Mouse (Mus musculus) midbrain, embryonic 14.5 days (tissue): ENCODE results near the gene P2rx5. TPM values are rescaled to one million over a fixed set of nuclear protein-coding genes. Genes with fewer than 3 reads are reported as not detected.

Experiments used
- ATAC-seq: fragments of 200-750 bp; cut with Nextera tagmentation; 2 replicates; pipeline ENCODE4 v1.8.0; 2017; ENCODE audit warnings: moderate number of reproducible peaks, moderate library complexity; ENCODE audit not compliant: low FRiP score, low TSS enrichment
- DNase-seq: peaks from one replicate; pipeline ENCODE4 v3.0.0-alpha.2; 2015
- H3K27ac ChIP-seq: fragments of 300-500 bp; sonication (generic); replicated peaks from 2 replicates; pipeline ENCODE4 v1.5.1; 2014; ENCODE audit warnings: mild to moderate bottlenecking, low read depth, low read length, moderate library complexity
- H3K27me3 ChIP-seq: fragments of 300-500 bp; sonication (generic); 2 replicates; pipeline ENCODE4 v1.6.1; 2014; ENCODE audit warnings: low read length, control low read depth, mixed read lengths; ENCODE audit not compliant: control insufficient read depth, insufficient read depth
- H3K36me3 ChIP-seq: fragments of 300-500 bp; sonication (generic); 2 replicates; pipeline ENCODE4 v1.6.1; 2014; ENCODE audit warnings: low read length, control low read depth; ENCODE audit not compliant: control insufficient read depth, insufficient read depth
- H3K4me1 ChIP-seq: fragments of 300-500 bp; sonication (generic); 2 replicates; pipeline ENCODE4 v1.6.1; 2014; ENCODE audit warnings: mild to moderate bottlenecking, antibody characterized with exemption, low read length, control low read depth; ENCODE audit not compliant: control insufficient read depth, insufficient read depth
- H3K4me2 ChIP-seq: fragments of 300-500 bp; sonication (generic); 2 replicates; pipeline ENCODE4 v1.6.1; 2014; ENCODE audit warnings: mild to moderate bottlenecking, low read length, moderate library complexity
- H3K4me3 ChIP-seq: fragments of 300-500 bp; sonication (generic); replicated peaks from 2 replicates; pipeline ENCODE4 v1.5.1; 2014; ENCODE audit warnings: low read depth, low read length
- H3K9ac ChIP-seq: fragments of 300-500 bp; sonication (generic); replicated peaks from 2 replicates; pipeline ENCODE4 v1.6.1; 2014; ENCODE audit warnings: mild to moderate bottlenecking, low read length, moderate library complexity
- H3K9me3 ChIP-seq: fragments of 300-500 bp; sonication (generic); 2 replicates; pipeline ENCODE4 v1.6.1; 2016; ENCODE audit warnings: low read length, control low read depth, mixed read lengths; ENCODE audit not compliant: control insufficient read depth
- WGBS: fragments of 180-500 bp; shearing (Covaris S2); extraction: QIAGEN DNeasy Blood & Tissue Kit; methylation state at CpG from one replicate; pipeline ENCODE4 v1.1.7; 2014; 5-methylcytosine and 5-hydroxymethylcytosine counted together
- polyA plus RNA-seq: library from polyadenylated mRNA; unstranded; fragments of >200 nt; fragmentation: Nextera tagmentation; extraction: Ambion mirVana; gene quantifications from 2 replicates; pipeline ENCODE4 v1.2.1, GENCODE M21; 2014

Gene P2rx5
- polyA plus RNA-seq, 1 experiment from 2014 or later: not detected

DNA sequence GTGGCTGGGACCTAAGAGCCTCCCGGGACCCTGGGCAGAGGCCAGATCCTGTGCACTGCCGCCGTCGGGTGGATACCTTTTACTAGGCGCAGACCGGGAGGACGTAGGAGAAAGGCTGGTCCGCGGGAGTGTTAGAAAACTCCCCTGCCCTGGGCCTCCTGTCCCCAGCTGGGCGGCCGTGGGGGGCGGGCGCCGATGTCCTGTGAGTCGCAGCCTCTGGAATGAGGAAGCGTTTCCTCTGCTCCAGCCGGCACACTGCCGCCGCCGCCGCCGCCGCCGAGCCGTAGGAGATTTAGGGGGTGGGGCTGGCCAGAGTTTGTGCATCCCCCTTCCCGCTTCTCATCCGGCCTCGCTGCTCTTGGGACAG is 17.3 kb downstream of the P2rx5 start:
- Histone ChIP-seq H3K4me2 (peak overlapping the region; percentile 72), H3K4me1 (peaks cover 26% of the 10 kb centered on the region), H3K9ac (peak overlapping the region; percentile 82), H3K27me3 (no peaks in the 10 kb centered on the region), H3K27ac (peak overlapping the region; percentile 86), H3K4me3 (peak overlapping the region; percentile 92), H3K36me3 (peaks cover 26% of the 10 kb centered on the region; the same call in 1 of the 2 replicates), H3K9me3 (no peaks in the 10 kb centered on the region)
- DNase-seq: peak; percentile 74
- 0% methylated on average over 28 of the region's 28 CpGs for WGBS
- peak; percentile 62 for ATAC-seq

DNA sequence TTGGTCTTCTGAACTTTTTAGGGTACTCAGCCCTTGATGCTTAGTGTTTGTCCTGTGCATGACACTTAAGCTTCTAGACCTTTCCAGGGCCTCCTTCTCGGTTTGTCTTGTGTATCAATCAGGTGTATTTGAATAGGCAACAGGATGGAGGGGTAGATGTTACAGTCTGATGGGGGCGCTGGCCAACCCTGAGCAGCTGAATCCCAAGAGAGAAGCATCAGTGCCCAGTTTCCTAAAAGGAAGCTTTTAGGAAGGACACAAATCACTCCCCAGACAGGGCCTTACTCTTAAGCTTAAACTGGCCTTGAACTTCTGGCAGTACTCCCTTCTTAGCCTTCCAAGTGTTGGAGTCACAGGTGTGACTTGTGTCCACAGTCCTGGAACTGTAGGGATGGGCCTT is 17.7 kb downstream of the P2rx5 start:
- Histone ChIP-seq H3K4me2 (peak overlapping the region; percentile 72), H3K9me3 (no peaks in the 10 kb centered on the region), H3K4me3 (peak overlapping the region; percentile 92), H3K36me3 (peaks cover 26% of the 10 kb centered on the region; the same call in 1 of the 2 replicates), H3K4me1 (peaks cover 26% of the 10 kb centered on the region), H3K27me3 (no peaks in the 10 kb centered on the region), H3K27ac (peak overlapping the region; percentile 86), H3K9ac (peak overlapping the region; percentile 82)
- no peak for DNase-seq
- ATAC-seq: no peak
- 4% methylated on average over 2 of the region's 2 CpGs for WGBS

GRCm38 (mm10) chr11:73185872-73186615 is 25.8 kb downstream of the P2rx5 start:
- peaks cover 67% of the 10 kb centered on the region for H3K36me3 ChIP-seq

GRCm38 (mm10) chr11:73187231-73187630 is 27.0 kb downstream of the P2rx5 start:
- no peaks in the 10 kb centered on the region for H3K9me3 ChIP-seq
- H3K27ac ChIP-seq: no peak overlapping the region
- no peaks in the 10 kb centered on the region for H3K4me1 ChIP-seq
- H3K4me2 ChIP-seq: no peak overlapping the region
- DNase-seq (no peak), ATAC-seq (no peak)
- peaks cover 72% of the 10 kb centered on the region for H3K36me3 ChIP-seq
- WGBS: 86% methylated on average over 6 of the region's 6 CpGs
- no peak overlapping the region for H3K9ac ChIP-seq
- no peaks in the 10 kb centered on the region for H3K27me3 ChIP-seq
- no peak overlapping the region for H3K4me3 ChIP-seq

More at GRCm38 (mm10) chr11:73185872-73186615, 25.8 kb downstream of the P2rx5 start:
- Histone ChIP-seq H3K27ac (no peak overlapping the region), H3K4me1 (no peaks in the 10 kb centered on the region), H3K4me3 (no peak overlapping the region), H3K9me3 (no peaks in the 10 kb centered on the region), H3K9ac (no peak overlapping the region), H3K27me3 (no peaks in the 10 kb centered on the region), H3K4me2 (no peak overlapping the region)
- 93% methylated on average over 10 of the region's 10 CpGs for WGBS
- ATAC-seq (no peak), DNase-seq (no peak)

- ATAC-seq: no peak
- no peak overlapping the region for H3K27ac ChIP-seq
Observed at GRCm38 (mm10) chr11:73193047-73193446, 32.8 kb downstream of the P2rx5 start.

DNA sequence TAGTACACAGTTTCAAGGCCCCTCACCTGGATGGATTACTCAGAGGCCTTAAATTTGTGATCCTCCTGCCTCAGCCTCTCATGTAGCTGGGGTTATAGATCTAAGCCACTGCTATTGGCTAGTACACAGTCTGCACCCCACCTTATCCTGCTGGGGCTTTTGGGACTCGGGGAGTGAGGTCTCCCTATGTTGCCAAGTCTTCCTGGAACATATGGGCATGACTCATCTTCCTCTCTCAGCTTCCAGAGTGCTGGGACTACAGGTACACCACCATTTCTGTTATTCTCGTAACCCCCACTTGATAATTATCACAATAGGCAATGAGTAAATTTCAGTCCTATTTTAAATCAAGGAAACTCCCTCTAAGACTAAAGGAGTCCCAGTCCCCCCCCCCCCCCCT is 34.2 kb downstream of the P2rx5 start:
- DNase-seq (no peak), ATAC-seq (no peak)
- 77% methylated on average over 2 of the region's 2 CpGs for WGBS

More at GRCm38 (mm10) chr11:73193047-73193446, 32.8 kb downstream of the P2rx5 start:
- Histone ChIP-seq H3K4me3 (no peak overlapping the region), H3K4me1 (peaks cover 7% of the 10 kb centered on the region), H3K9me3 (no peaks in the 10 kb centered on the region), H3K36me3 (peaks cover 56% of the 10 kb centered on the region), H3K4me2 (no peak overlapping the region), H3K9ac (no peak overlapping the region), H3K27me3 (no peaks in the 10 kb centered on the region)
- DNase-seq: no peak
- WGBS: 81% methylated on average over 6 of the region's 6 CpGs

GRCm38 (mm10) chr11:73198190-73198589 is 38.0 kb downstream of the P2rx5 start:
- H3K4me1 ChIP-seq: peaks cover 17% of the 10 kb centered on the region
- no peak overlapping the region for H3K27ac ChIP-seq
- ATAC-seq (no peak), DNase-seq (no peak)
- H3K9me3 ChIP-seq: no peaks in the 10 kb centered on the region
- peak overlapping the region; percentile 93 for H3K4me2 ChIP-seq
- H3K27me3 ChIP-seq: no peaks in the 10 kb centered on the region
- H3K36me3 ChIP-seq: peaks cover 11% of the 10 kb centered on the region
- 5% methylated on average over 1 of the region's 1 CpGs for WGBS
- peak overlapping the region; percentile 56 for H3K4me3 ChIP-seq
- peak overlapping the region; percentile 70; the same call in 1 of the 2 replicates for H3K9ac ChIP-seq

More for the DNA sequence above, 34.2 kb downstream of the P2rx5 start:
- Histone ChIP-seq H3K9me3 (no peaks in the 10 kb centered on the region), H3K4me2 (no peak overlapping the region), H3K4me3 (no peak overlapping the region), H3K9ac (no peak overlapping the region), H3K4me1 (peaks cover 11% of the 10 kb centered on the region), H3K27ac (no peak overlapping the region), H3K36me3 (peaks cover 42% of the 10 kb centered on the region), H3K27me3 (no peaks in the 10 kb centered on the region)

GRCm38 (mm10) chr11:73198603-73199229 is 38.5 kb downstream of the P2rx5 start, which contains the start of gene Ctns:
TSS of gene Ctns (minus strand) at chr11:73199042.
- Histone ChIP-seq H3K4me2 (peak within 1 kb of the TSS; percentile 93), H3K36me3 (peaks cover 11% of the 10 kb centered on the region), H3K9ac (peak within 1 kb of the TSS; percentile 77), H3K4me1 (peaks cover 17% of the 10 kb centered on the region), H3K27ac (peak within 1 kb of the TSS; percentile 34; the same call in 1 of the 2 replicates), H3K27me3 (no peaks in the 10 kb centered on the region), H3K9me3 (no peaks in the 10 kb centered on the region), H3K4me3 (peak within 1 kb of the TSS; percentile 56)
- ATAC-seq: peak; percentile 95
- WGBS: under 1% methylated on average over 22 of the region's 22 CpGs
- peak; percentile 90 for DNase-seq
